Mouse (Mus musculus) pancreas, adult 10 weeks (tissue): Measurements from ENCODE around the gene Prrt2. TPM values are rescaled to one million over a fixed set of nuclear protein-coding genes. Genes with fewer than 3 reads are reported as not detected.

Source experiments
- polyA plus RNA-seq: library from polyadenylated mRNA; stranded (reverse); fragments of 350-450 nt; fragmentation: Illumina TruSeq; extraction: RNeasy Lipid Tissue Mini Kit (QIAGEN cat#74804); gene quantifications from one replicate; pipeline ENCODE4 v1.2.3, GENCODE M21; 2015; ENCODE audit warnings: low read depth, low replicate concordance; ENCODE audit not compliant: insufficient read depth

Prrt2 gene
- 0.76 TPM for polyA plus RNA-seq

GRCm38 (mm10) chr7:127020901-127021562 is at the start of gene Prrt2, which contains the start of gene Gm42742:
TSS of gene Prrt2 (minus strand) at chr7:127021211.
TSS of gene Gm42742 (minus strand) at chr7:127021097.

GRCm38 (mm10) chr7:127041851-127042672 is 21.1 kb upstream of the Prrt2 start, which contains the start of gene Kif22:
TSS of gene Kif22 (minus strand) at chr7:127042471.

GRCm38 (mm10) chr7:127026984-127027726 is 6.1 kb upstream of the Prrt2 start, which contains the start of gene Maz:
TSS of gene Maz (minus strand) at chr7:127027037.

GRCm38 (mm10) chr7:127016971-127017949 is 3.8 kb downstream of the Prrt2 start, which contains the start of gene Pagr1a:
TSS of gene Pagr1a (minus strand) at chr7:127017352.

GRCm38 (mm10) chr7:127016481-127016485 is 4.7 kb downstream of the Prrt2 start, which contains the start of gene Pagr1b:
TSS of gene Pagr1b (minus strand) at chr7:127016484.

GRCm38 (mm10) chr7:127014320-127014719 is 6.7 kb downstream of the Prrt2 start, which contains the start of gene Mvp:
TSS of gene Mvp (minus strand) at chr7:127014621.

GRCm38 (mm10) chr7:126975950-126976866 is 44.8 kb downstream of the Prrt2 start, which contains the start of gene Cdiptos:
TSS of gene Cdiptos (minus strand) at chr7:126976098.

GRCm38 (mm10) chr7:126975893-126975949 is 45.3 kb downstream of the Prrt2 start, which contains the start of gene Cdipt:
TSS of gene Cdipt (plus strand) at chr7:126975914.

Other genes with a start within 250 kb of the Prrt2 start
- gene Ypel3, start 244.3 kb downstream of the Prrt2 start, polyA plus RNA-seq: 86.3 TPM
- 1.9 TPM for gene Tbx6, start 239.7 kb downstream of the Prrt2 start, polyA plus RNA-seq
- 30.4 TPM for gene Ppp4c, start 228.7 kb downstream of the Prrt2 start, polyA plus RNA-seq
- 3.8 TPM for gene Fam57b, start 223.5 kb downstream of the Prrt2 start, polyA plus RNA-seq
- not detected for gene 4930451I11Rik, start 189.6 kb downstream of the Prrt2 start, polyA plus RNA-seq
- gene Doc2a, start 173.8 kb downstream of the Prrt2 start, polyA plus RNA-seq: not detected
- gene Hirip3, start 159.2 kb downstream of the Prrt2 start, polyA plus RNA-seq: 4.6 TPM
- 12.9 TPM for gene Ino80e, start 158.8 kb downstream of the Prrt2 start, polyA plus RNA-seq
- gene Taok2, start 136.5 kb downstream of the Prrt2 start, polyA plus RNA-seq: 31.1 TPM
- 29.4 TPM for gene Tmem219, start 98.3 kb downstream of the Prrt2 start, polyA plus RNA-seq
- 3.6 TPM for gene Kctd13, start 92.3 kb downstream of the Prrt2 start, polyA plus RNA-seq
- gene Asphd1, start 71.6 kb downstream of the Prrt2 start, polyA plus RNA-seq: 3.6 TPM
- 17.7 TPM for gene Sez6l2, start 70.6 kb downstream of the Prrt2 start, polyA plus RNA-seq
- gene Cdipt, start 45.3 kb downstream of the Prrt2 start, polyA plus RNA-seq: 28.6 TPM
- gene Cdiptos, start 45.1 kb downstream of the Prrt2 start, polyA plus RNA-seq: 1.6 TPM
- 10.7 TPM for gene Mvp, start 6.6 kb downstream of the Prrt2 start, polyA plus RNA-seq
- not detected for gene Pagr1b, start 4.7 kb downstream of the Prrt2 start, polyA plus RNA-seq
- gene Pagr1a, start 3.9 kb downstream of the Prrt2 start, polyA plus RNA-seq: 17.2 TPM
- gene Gm42742, start 114 bp downstream of the Prrt2 start, polyA plus RNA-seq: 3.3 TPM
- 33.7 TPM for gene Maz, start 5.8 kb upstream of the Prrt2 start, polyA plus RNA-seq
- gene Kif22, start 21.3 kb upstream of the Prrt2 start, polyA plus RNA-seq: 0.39 TPM
- gene Zg16, start 66.1 kb upstream of the Prrt2 start, polyA plus RNA-seq: 25,813 TPM
- gene AI467606, start 70.1 kb upstream of the Prrt2 start, polyA plus RNA-seq: 2.4 TPM
- 0.54 TPM for gene Qprt, start 101.0 kb upstream of the Prrt2 start, polyA plus RNA-seq
- gene Spn, start 116.6 kb upstream of the Prrt2 start, polyA plus RNA-seq: 0.24 TPM
- 10.8 TPM for gene Cd2bp2, start 174.8 kb upstream of the Prrt2 start, polyA plus RNA-seq
- 7.0 TPM for gene Tbc1d10b, start 187.3 kb upstream of the Prrt2 start, polyA plus RNA-seq
- 1.5 TPM for gene Mylpf, start 187.7 kb upstream of the Prrt2 start, polyA plus RNA-seq
- 2.2 TPM for gene Zfp553, start 211.8 kb upstream of the Prrt2 start, polyA plus RNA-seq
- 2.8 TPM for gene Sept1, start 211.9 kb upstream of the Prrt2 start, polyA plus RNA-seq
- 8.5 TPM for gene Zfp771, start 223.1 kb upstream of the Prrt2 start, polyA plus RNA-seq
- gene Dctpp1, start 239.5 kb upstream of the Prrt2 start, polyA plus RNA-seq: 12.0 TPM